In the genomic region with DNA sequence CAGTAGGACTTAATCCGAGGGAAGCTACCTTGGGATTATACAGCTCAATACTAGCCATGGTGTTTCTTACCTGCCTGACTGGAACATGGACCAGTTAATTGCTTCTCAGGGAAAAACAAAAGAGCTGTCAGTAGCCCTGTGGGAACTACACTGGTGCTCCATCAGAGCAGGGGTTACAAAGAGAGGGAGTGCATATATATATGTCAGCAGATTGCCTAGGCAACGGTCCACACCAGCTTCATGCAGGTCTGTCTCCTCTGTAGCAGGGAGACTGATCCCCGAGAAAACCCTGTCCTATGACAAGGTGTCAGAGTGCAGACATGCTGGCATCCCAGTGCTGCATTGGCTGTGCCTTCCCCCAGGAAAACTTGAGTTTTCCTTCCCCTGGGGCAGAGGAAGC, we compare ENCODE assay signal across 15 mouse cellular contexts.
DNase-seq lines count a peak whose midpoint lies in the region; ATAC-seq and TF ChIP-seq lines count a peak whose summit lies in the region.
"Had no signal": no experiment of that assay in that cellular context is flagged by ENCODE, and none has a peak within 500 bp of the region (broad histone marks: within the 10 kb centered on the region; RNA-seq: fewer than 3 reads in every experiment).

No protein-coding gene starts in this region.

- 25% methylated on average over 3 of the region's 3 CpGs for whole genome bisulfite sequencing in forebrain, embryonic 11.5 days
- WGBS in forebrain, embryonic 16.5 days = 15% methylated on average over 3 of the region's 3 CpGs
- 17% methylated on average over 3 of the region's 3 CpGs for WGBS in hindbrain, postnatal 0 days
- WGBS in midbrain, embryonic 16.5 days = 34% methylated on average over 3 of the region's 3 CpGs

- no peaks in the 10 kb centered on the region for H3K27me3 ChIP-seq in forebrain, embryonic 11.5 days (ENCODE audit: control insufficient read depth, insufficient read depth, low read length)
- H3K27me3 ChIP-seq in forebrain, embryonic 16.5 days (replicated peaks; ENCODE audit: control insufficient read depth, insufficient read depth, low read length) = no peaks in the 10 kb centered on the region
- H3K27me3 ChIP-seq in hindbrain, postnatal 0 days (ENCODE audit: insufficient read depth, low read length) = no peaks in the 10 kb centered on the region
- no peaks in the 10 kb centered on the region for H3K27me3 ChIP-seq in midbrain, embryonic 16.5 days (ENCODE audit: control insufficient read depth, insufficient read depth, low read depth, low read length)
- H3K27me3 ChIP-seq: liver, embryonic 13.5 days; megakaryocyte, embryonic 14.5 days had no signal

- H3K4me2 ChIP-seq in forebrain, embryonic 11.5 days (ENCODE audit: low read depth, low read length, severe bottlenecking) = no peak overlapping the region
- no peak overlapping the region for H3K4me2 ChIP-seq in forebrain, embryonic 16.5 days (ENCODE audit: low read length)
- no peak overlapping the region for H3K4me2 ChIP-seq in hindbrain, postnatal 0 days (ENCODE audit: low read depth, low read length)
- no peak overlapping the region for H3K4me2 ChIP-seq in midbrain, embryonic 16.5 days (ENCODE audit: low read length)
- H3K4me2 ChIP-seq: liver, embryonic 13.5 days had no signal

- 0 out of 2 replicates have a peak overlapping the region, but pooled peaks have one; percentile 14 for H3K9ac ChIP-seq in forebrain, embryonic 11.5 days (ENCODE audit: low read length)
- no peak overlapping the region for H3K9ac ChIP-seq in forebrain, embryonic 16.5 days (replicated peaks; ENCODE audit: low read depth, low read length)
- no peak overlapping the region for H3K9ac ChIP-seq in hindbrain, postnatal 0 days (replicated peaks; ENCODE audit: low read length)
- H3K9ac ChIP-seq in midbrain, embryonic 16.5 days (ENCODE audit: low read depth, low read length) = no peak overlapping the region
- H3K9ac ChIP-seq: liver, embryonic 13.5 days had no signal

- H3K4me3 ChIP-seq in forebrain, embryonic 11.5 days (ENCODE audit: low read depth, low read length) = no peak overlapping the region
- no peak overlapping the region for H3K4me3 ChIP-seq in forebrain, embryonic 16.5 days (replicated peaks; ENCODE audit: low read length)
- H3K4me3 ChIP-seq in hindbrain, postnatal 0 days (ENCODE audit: low read length) = no peak overlapping the region
- no peak overlapping the region for H3K4me3 ChIP-seq in midbrain, embryonic 16.5 days (ENCODE audit: low read depth, low read length)
- H3K4me3 ChIP-seq: erythroblast, embryonic 14.5 days; liver, embryonic 13.5 days; megakaryocyte, embryonic 14.5 days had no signal

- H3K9me3 ChIP-seq in forebrain, embryonic 11.5 days (ENCODE audit: control insufficient read depth, low read length) = no peaks in the 10 kb centered on the region
- no peaks in the 10 kb centered on the region for H3K9me3 ChIP-seq in forebrain, embryonic 16.5 days (ENCODE audit: control insufficient read depth, low read length)
- H3K9me3 ChIP-seq in hindbrain, postnatal 0 days (ENCODE audit: low read length) = no peaks in the 10 kb centered on the region
- H3K9me3 ChIP-seq in midbrain, embryonic 16.5 days (replicated peaks; ENCODE audit: control insufficient read depth, low read length, poor library complexity, severe bottlenecking) = 0 out of 2 replicates have a peak, but pooled peaks cover 2% of the 10 kb centered on the region
- H3K9me3 ChIP-seq: G1E; liver, embryonic 13.5 days; megakaryocyte, embryonic 14.5 days had no signal

- H3K36me3 ChIP-seq in forebrain, embryonic 11.5 days (ENCODE audit: control insufficient read depth, insufficient read depth, low read length) = no peaks in the 10 kb centered on the region
- H3K36me3 ChIP-seq in forebrain, embryonic 16.5 days (ENCODE audit: control insufficient read depth, insufficient read depth) = no peaks in the 10 kb centered on the region
- no peaks in the 10 kb centered on the region for H3K36me3 ChIP-seq in hindbrain, postnatal 0 days (ENCODE audit: insufficient read depth, low read length)
- H3K36me3 ChIP-seq in midbrain, embryonic 16.5 days (ENCODE audit: control insufficient read depth, insufficient read depth, low read length) = no peaks in the 10 kb centered on the region
- H3K36me3 ChIP-seq: liver, embryonic 13.5 days had no signal

- H3K27ac ChIP-seq in forebrain, embryonic 11.5 days (ENCODE audit: low read depth, low read length) = peak overlapping the region; percentile 48; the same call in 1 of the 2 replicates
- H3K27ac ChIP-seq in forebrain, embryonic 16.5 days (ENCODE audit: low read length) = no peak overlapping the region
- 0 out of 2 replicates have a peak overlapping the region, but pooled peaks have one; percentile 12 for H3K27ac ChIP-seq in hindbrain, postnatal 0 days
- H3K27ac ChIP-seq in midbrain, embryonic 16.5 days (ENCODE audit: low read length) = no peak overlapping the region
- H3K27ac ChIP-seq: liver, embryonic 13.5 days had no signal

- peaks cover 15% of the 10 kb centered on the region for H3K4me1 ChIP-seq in forebrain, embryonic 11.5 days (replicated peaks; ENCODE audit: control insufficient read depth, insufficient read depth, low read length)
- peaks cover 23% of the 10 kb centered on the region for H3K4me1 ChIP-seq in forebrain, embryonic 16.5 days (replicated peaks; ENCODE audit: control insufficient read depth, insufficient read depth, low read length)
- peaks cover 16% of the 10 kb centered on the region; the same call in 1 of the 2 replicates for H3K4me1 ChIP-seq in hindbrain, postnatal 0 days (ENCODE audit: insufficient read depth, low read length)
- peaks cover 15% of the 10 kb centered on the region for H3K4me1 ChIP-seq in midbrain, embryonic 16.5 days (ENCODE audit: control insufficient read depth, insufficient read depth, low read length)

- no peak for DNase-seq in forebrain, embryonic 11.5 days (ENCODE audit: low spot score)
- DNase-seq in hindbrain, postnatal 0 days (ENCODE audit: low spot score) = no peak
- no peak for DNase-seq in spleen, adult 12 weeks (ENCODE audit: low spot score)
- no peak for DNase-seq in gastrocnemius, postnatal 25 days
- DNase-seq in gastrocnemius, adult 18-20 months (ENCODE audit: low spot score) = no peak
- DNase-seq: cerebellum, adult 9-11 months; heart, postnatal 36 days; kidney, adult 11 months; liver, embryonic 13.5 days; thymus, adult 2 months had no signal

- ATAC-seq in forebrain, embryonic 11.5 days (replicated peaks; ENCODE audit: low FRiP score) = 0 out of 2 replicates have a peak, but pooled peaks have one; percentile 3
- peak; percentile 19; the same call in 1 of the 2 replicates for ATAC-seq in forebrain, embryonic 16.5 days
- ATAC-seq in hindbrain, postnatal 0 days = peak; percentile 50; the same call in 1 of the 2 replicates
- peak; percentile 29; the same call in 1 of the 2 replicates for ATAC-seq in midbrain, embryonic 16.5 days

- TF ChIP-seq CTCF in hindbrain, postnatal 0 days (IDR thresholded peaks at IDR 0.05; ENCODE audit: low read depth) = no peak

Comparison
In these comparisons a context has a peak if more than half of its experiments do, and no peak if none do; other contexts are left out.
1. H3K27ac ChIP-seq: peak in forebrain, embryonic 11.5 days (single experiment) and hindbrain, postnatal 0 days (single experiment); none in forebrain, embryonic 16.5 days (single experiment) and midbrain, embryonic 16.5 days (single experiment).
2. Peak in every context shown above with its lines, with median percentiles within 50 percentile points of each other: ATAC-seq.